Mouse (Mus musculus): Measurements from ENCODE around the gene Pla2g12a.

Gene Pla2g12a

GRCm38 (mm10) chr3:129878405-129879021 is at the start of gene Pla2g12a:
Pla2g12a (plus strand) TSS chr3:129878606.
- DNase-seq: peak; percentile 94

GRCm38 (mm10) chr3:129830626-129831025 is 47.8 kb upstream of the Pla2g12a start:
- no peak for DNase-seq

GRCm38 (mm10) chr3:129831035-129831568 is 47.3 kb upstream of the Pla2g12a start, which contains the start of gene Gar1:
Gar1 (minus strand) TSS chr3:129831396.
- DNase-seq: peak; percentile 99

- no peak for DNase-seq
Measured at GRCm38 (mm10) chr3:129835388-129835934, 42.9 kb upstream of the Pla2g12a start, which contains the start of gene Cfi. Cfi (plus strand) TSS chr3:129835884.

GRCm38 (mm10) chr3:129836051-129836697 is 42.2 kb upstream of the Pla2g12a start:
- peak; percentile 14 for DNase-seq

GRCm38 (mm10) chr3:129836965-129837364 is 41.4 kb upstream of the Pla2g12a start:
- DNase-seq: no peak

GRCm38 (mm10) chr3:129838017-129838416 is 40.4 kb upstream of the Pla2g12a start:
- DNase-seq: no peak

- no peak for DNase-seq
Measured at GRCm38 (mm10) chr3:129845868-129846267, 32.5 kb upstream of the Pla2g12a start.

- DNase-seq: no peak
Measured at GRCm38 (mm10) chr3:129846846-129847245, 31.6 kb upstream of the Pla2g12a start.

GRCm38 (mm10) chr3:129862592-129862991 is 15.8 kb upstream of the Pla2g12a start:
- no peak for DNase-seq

- DNase-seq: peak; percentile 63
Measured at GRCm38 (mm10) chr3:129863698-129864097, 14.7 kb upstream of the Pla2g12a start.

- DNase-seq: no peak
Measured at GRCm38 (mm10) chr3:129877327-129877726, 1.1 kb upstream of the Pla2g12a start.

- peak; percentile 74 for DNase-seq
Measured at GRCm38 (mm10) chr3:129879131-129879757, 838 bp downstream of the Pla2g12a start.

- no peak for DNase-seq
Measured at GRCm38 (mm10) chr3:129879913-129880312, 1.5 kb downstream of the Pla2g12a start.

GRCm38 (mm10) chr3:129880925-129881593 is 2.7 kb downstream of the Pla2g12a start:
- no peak for DNase-seq

- DNase-seq: no peak
Measured at GRCm38 (mm10) chr3:129885577-129885976, 7.2 kb downstream of the Pla2g12a start.

- no peak for DNase-seq
Measured at GRCm38 (mm10) chr3:129886430-129886829, 8.0 kb downstream of the Pla2g12a start.

GRCm38 (mm10) chr3:129887779-129888517 is 9.5 kb downstream of the Pla2g12a start:
- DNase-seq: no peak

GRCm38 (mm10) chr3:129892003-129892402 is 13.6 kb downstream of the Pla2g12a start:
- DNase-seq: no peak

- no peak for DNase-seq
Measured at GRCm38 (mm10) chr3:129893143-129893542, 14.7 kb downstream of the Pla2g12a start.

GRCm38 (mm10) chr3:129896591-129896990 is 18.2 kb downstream of the Pla2g12a start:
- no peak for DNase-seq

GRCm38 (mm10) chr3:129898886-129899285 is 20.5 kb downstream of the Pla2g12a start:
- DNase-seq: peak; percentile 43
